Mouse (Mus musculus): ENCODE results near the gene Zc3hav1. TPM values are rescaled to one million over a fixed set of nuclear protein-coding genes. Genes with fewer than 3 reads are reported as not detected.

The Zc3hav1 gene
- polyA plus RNA-seq, 1 experiment from 2014 or later, result 1.4 TPM

DNA sequence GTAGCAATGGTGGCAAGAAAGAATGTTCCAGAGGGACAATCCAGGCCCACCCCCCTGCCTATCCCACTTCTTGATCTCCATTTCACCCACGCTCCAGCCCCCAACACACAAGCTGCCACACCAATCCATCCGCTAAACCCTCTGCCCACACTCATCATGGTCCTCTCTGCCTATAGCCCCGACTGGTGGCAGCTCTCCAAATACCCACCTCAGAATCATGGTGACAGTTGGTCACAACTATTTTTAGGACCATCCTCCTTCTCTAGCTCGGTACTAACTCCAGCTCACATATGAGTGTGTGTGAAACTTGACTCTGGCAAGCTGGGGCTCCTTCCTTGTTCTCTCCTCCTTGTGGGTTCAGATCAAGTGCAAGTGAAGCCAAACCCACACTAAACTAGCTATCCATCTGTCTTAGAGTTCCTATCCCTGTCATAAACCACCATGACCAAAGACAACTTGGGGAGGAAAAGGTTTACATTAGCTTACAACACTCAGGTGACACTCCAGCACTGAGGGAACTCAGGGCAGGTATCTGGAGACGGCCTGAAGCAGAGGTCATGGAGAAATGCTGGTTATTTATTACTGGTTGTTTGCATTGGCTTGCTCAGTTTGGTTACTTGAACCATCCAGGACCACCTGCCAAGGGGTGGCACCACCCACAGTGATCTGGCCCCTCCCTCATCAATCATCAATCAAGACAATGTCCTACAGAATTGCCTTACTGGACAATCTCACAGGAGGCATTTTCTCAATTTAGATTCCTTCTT lies 90.8 kb downstream of the Zc3hav1 start:
- Histone ChIP-seq H3K36me3 (no peaks in the 10 kb centered on the region), H3K9me3 (replicated peaks) (no peaks in the 10 kb centered on the region), H3K9ac (replicated peaks) (no peak overlapping the region), H3K27ac (replicated peaks) (no peak overlapping the region), H3K4me1 (no peaks in the 10 kb centered on the region), H3K4me3 (replicated peaks) (no peak overlapping the region), H3K27me3 (replicated peaks) (no peaks in the 10 kb centered on the region), H3K4me2 (no peak overlapping the region)
- 79% methylated on average over 5 of the region's 5 CpGs for WGBS
- no peak for ATAC-seq (ENCODE audit: low FRiP score)

GRCm38 (mm10) chr6:38261877-38262276 lies 92.5 kb downstream of the Zc3hav1 start:
- no peak overlapping the region for H3K4me2 ChIP-seq
- H3K27me3 ChIP-seq (replicated peaks), result no peaks in the 10 kb centered on the region
- H3K9me3 ChIP-seq (replicated peaks), result no peaks in the 10 kb centered on the region
- H3K36me3 ChIP-seq, result no peaks in the 10 kb centered on the region
- no peak overlapping the region for H3K27ac ChIP-seq (replicated peaks)
- H3K4me1 ChIP-seq, result no peaks in the 10 kb centered on the region
- no peak for ATAC-seq (ENCODE audit: low FRiP score)
- no peak overlapping the region for H3K9ac ChIP-seq (replicated peaks)
- H3K4me3 ChIP-seq (replicated peaks), result no peak overlapping the region
- WGBS, result 76% methylated on average over 4 of the region's 4 CpGs

- Histone ChIP-seq H3K9me3 (replicated peaks) (no peaks in the 10 kb centered on the region), H3K9ac (replicated peaks) (no peak overlapping the region), H3K4me2 (no peak overlapping the region), H3K36me3 (no peaks in the 10 kb centered on the region), H3K27ac (replicated peaks) (no peak overlapping the region), H3K27me3 (replicated peaks) (no peaks in the 10 kb centered on the region), H3K4me1 (peaks cover 11% of the 10 kb centered on the region), H3K4me3 (replicated peaks) (no peak overlapping the region)
- no peak for ATAC-seq (ENCODE audit: low FRiP score)
- 96% methylated on average over 8 of the region's 8 CpGs for WGBS
Observed at GRCm38 (mm10) chr6:38257506-38257905, 96.9 kb downstream of the Zc3hav1 start.

DNA sequence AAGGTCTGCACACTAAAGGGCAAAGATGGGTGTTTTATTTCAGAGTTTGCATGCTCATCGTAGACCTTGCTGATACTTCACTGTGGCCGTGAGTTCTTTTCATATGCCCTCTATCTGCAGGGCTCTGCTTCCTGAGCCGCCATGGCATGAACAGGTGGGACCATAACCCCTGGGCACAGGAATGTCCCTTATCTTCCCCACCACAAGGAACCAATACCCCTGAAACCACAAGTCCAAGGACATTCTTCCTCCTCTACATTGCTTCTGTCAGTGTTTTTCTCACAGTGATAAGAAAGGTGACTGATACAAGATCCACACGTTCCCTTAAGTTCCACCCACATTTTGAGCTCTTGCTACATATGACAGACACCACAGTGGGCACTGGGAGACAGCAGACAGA lies 97.6 kb downstream of the Zc3hav1 start:
- H3K4me1 ChIP-seq, result peaks cover 18% of the 10 kb centered on the region
- no peak overlapping the region for H3K4me3 ChIP-seq (replicated peaks)
- no peaks in the 10 kb centered on the region for H3K36me3 ChIP-seq
- WGBS, result 92% methylated on average over 4 of the region's 4 CpGs
- H3K9ac ChIP-seq (replicated peaks), result no peak overlapping the region
- H3K27ac ChIP-seq (replicated peaks), result no peak overlapping the region
- no peaks in the 10 kb centered on the region for H3K9me3 ChIP-seq (replicated peaks)
- H3K4me2 ChIP-seq, result no peak overlapping the region
- no peak for ATAC-seq (ENCODE audit: low FRiP score)
- H3K27me3 ChIP-seq (replicated peaks), result no peaks in the 10 kb centered on the region

- no peak overlapping the region for H3K27ac ChIP-seq (replicated peaks)
- H3K4me3 ChIP-seq (replicated peaks), result no peak overlapping the region
- no peaks in the 10 kb centered on the region for H3K9me3 ChIP-seq (replicated peaks)
- H3K27me3 ChIP-seq (replicated peaks), result no peaks in the 10 kb centered on the region
- peaks cover 27% of the 10 kb centered on the region for H3K4me1 ChIP-seq
- ATAC-seq (ENCODE audit: low FRiP score), result no peak
- no peak overlapping the region for H3K9ac ChIP-seq (replicated peaks)
- no peaks in the 10 kb centered on the region for H3K36me3 ChIP-seq
- 55% methylated on average over 2 of the region's 2 CpGs for WGBS
- H3K4me2 ChIP-seq, result no peak overlapping the region
Observed at GRCm38 (mm10) chr6:38255794-38256193, 98.6 kb downstream of the Zc3hav1 start.

Other genes starting within 250 kb of the Zc3hav1 start
- gene Tmem213, start 245.3 kb downstream of the Zc3hav1 start, polyA plus RNA-seq (2015; fragmentation: Nextera tagmentation; extraction: Ambion mirVana), result not detected in 2 replicates
- gene Atp6v0a4, start 230.0 kb downstream of the Zc3hav1 start, polyA plus RNA-seq (2015; fragmentation: Nextera tagmentation; extraction: Ambion mirVana), result 0.49 and 0.79 TPM in 2 replicates
- gene D630045J12Rik, start 100.6 kb downstream of the Zc3hav1 start, polyA plus RNA-seq (2015; fragmentation: Nextera tagmentation; extraction: Ambion mirVana), result 11.3 and 12.6 TPM in 2 replicates
- 6.1 and 7.1 TPM in 2 replicates for gene Zc3hav1l, start 55.3 kb downstream of the Zc3hav1 start, polyA plus RNA-seq (2015; fragmentation: Nextera tagmentation; extraction: Ambion mirVana)
- gene Ttc26, start 26.9 kb upstream of the Zc3hav1 start, polyA plus RNA-seq (2015; fragmentation: Nextera tagmentation; extraction: Ambion mirVana), result 4.5 and 4.8 TPM in 2 replicates
- gene Ubn2, start 79.3 kb upstream of the Zc3hav1 start, polyA plus RNA-seq (2015; fragmentation: Nextera tagmentation; extraction: Ambion mirVana), result 17.1 and 21.8 TPM in 2 replicates
- 218 and 249 TPM in 2 replicates for gene Fmc1, start 178.9 kb upstream of the Zc3hav1 start, polyA plus RNA-seq (2015; fragmentation: Nextera tagmentation; extraction: Ambion mirVana)
- 42.1 and 48.2 TPM in 2 replicates for gene Luc7l2, start 196.7 kb upstream of the Zc3hav1 start, polyA plus RNA-seq (2015; fragmentation: Nextera tagmentation; extraction: Ambion mirVana)

All from neural tube, embryonic 15.5 days (tissue).